Mouse (Mus musculus) left cerebral cortex, adult 9 months (tissue): Measurements from ENCODE around the gene Cd3eap.

Source experiments
- DNase-seq, 2 experiments: peaks; one replicate each; pipeline ENCODE4 v3.0.0; 2022; ENCODE audit warnings: low spot score in 2 of 2

Cd3eap gene

GRCm38 (mm10) chr7:19308454-19309277 lies 50.6 kb downstream of the Cd3eap start:
- peak; percentile 91 to 96 for DNase-seq

- DNase-seq, result peak; percentile 72 to 82
These were observed 51.4 kb downstream of the Cd3eap start for GRCm38 (mm10) chr7:19307739-19308453.

GRCm38 (mm10) chr7:19306819-19307738 lies 52.2 kb downstream of the Cd3eap start:
- DNase-seq, result no peak
